Mouse (Mus musculus) hindbrain, postnatal 0 days (tissue): ENCODE results near the gene Zfp385b. TPM values are rescaled to one million over a fixed set of nuclear protein-coding genes. Genes with fewer than 3 reads are reported as not detected.

Experiments
- ATAC-seq: fragments of 200-750 bp; cut with Nextera tagmentation; 2 replicates; pipeline ENCODE4 v1.8.0; 2017; ENCODE audit warnings: mild to moderate bottlenecking, moderate TSS enrichment, moderate library complexity
- DNase-seq: peaks from one replicate; pipeline ENCODE4 v3.0.0-alpha.2; 2015; ENCODE audit warnings: low spot score
- H3K27ac ChIP-seq: fragments of 300-500 bp; sonication (generic); 2 replicates; pipeline ENCODE4 v1.5.1; 2014; ENCODE audit warnings: mild to moderate bottlenecking
- H3K27me3 ChIP-seq: fragments of 300-500 bp; sonication (generic); 2 replicates; pipeline ENCODE4 v1.6.1; 2014; ENCODE audit warnings: low read length, mixed read lengths; ENCODE audit not compliant: insufficient read depth
- H3K36me3 ChIP-seq: fragments of 300-500 bp; sonication (generic); 2 replicates; pipeline ENCODE4 v1.6.1; 2014; ENCODE audit warnings: low read length, mixed read lengths; ENCODE audit not compliant: insufficient read depth
- H3K4me1 ChIP-seq: fragments of 300-500 bp; sonication (generic); 2 replicates; pipeline ENCODE4 v1.6.1; 2014; ENCODE audit warnings: antibody characterized with exemption, low read length, mixed read lengths; ENCODE audit not compliant: insufficient read depth
- H3K4me2 ChIP-seq: fragments of 300-500 bp; sonication (generic); 2 replicates; pipeline ENCODE4 v1.6.1; 2014; ENCODE audit warnings: low read depth, mild to moderate bottlenecking, low read length, moderate library complexity, mixed read lengths
- H3K4me3 ChIP-seq: fragments of 300-500 bp; sonication (generic); 2 replicates; pipeline ENCODE4 v1.5.1; 2014; ENCODE audit warnings: low read length
- H3K9ac ChIP-seq: fragments of 300-500 bp; sonication (generic); replicated peaks from 2 replicates; pipeline ENCODE4 v1.6.1; 2014; ENCODE audit warnings: mild to moderate bottlenecking, low read length, moderate library complexity, mixed read lengths
- H3K9me3 ChIP-seq: fragments of 300-500 bp; sonication (generic); 2 replicates; pipeline ENCODE4 v1.6.1; 2016; ENCODE audit warnings: low read length, mixed read lengths
- CTCF ChIP-seq: IDR thresholded peaks from 2 replicates; pipeline ENCODE4 v1.5.1; 2016; ENCODE audit warnings: antibody characterized with exemption, control low read depth, low read depth
- WGBS: fragments of 180-500 bp; shearing (Covaris S2); extraction: QIAGEN DNeasy Blood & Tissue Kit; methylation state at CpG from one replicate; pipeline ENCODE4 v1.1.7; 2014; 5-methylcytosine and 5-hydroxymethylcytosine counted together
- polyA plus RNA-seq: library from polyadenylated mRNA; unstranded; fragments of >200 nt; fragmentation: Nextera tagmentation; extraction: Ambion mirVana; gene quantifications from 2 replicates; pipeline ENCODE4 v1.2.1, GENCODE M21; 2015
- total RNA-seq: library from RNA; depleted of rRNA; stranded (reverse); fragments of >200 nt; gene quantifications from 2 replicates; pipeline ENCODE4 v1.2.3, GENCODE M21; 2014

Zfp385b gene
- total and polyA plus RNA-seq, 2 experiments from 2014 or later: 15.5 to 23.4 TPM

DNA sequence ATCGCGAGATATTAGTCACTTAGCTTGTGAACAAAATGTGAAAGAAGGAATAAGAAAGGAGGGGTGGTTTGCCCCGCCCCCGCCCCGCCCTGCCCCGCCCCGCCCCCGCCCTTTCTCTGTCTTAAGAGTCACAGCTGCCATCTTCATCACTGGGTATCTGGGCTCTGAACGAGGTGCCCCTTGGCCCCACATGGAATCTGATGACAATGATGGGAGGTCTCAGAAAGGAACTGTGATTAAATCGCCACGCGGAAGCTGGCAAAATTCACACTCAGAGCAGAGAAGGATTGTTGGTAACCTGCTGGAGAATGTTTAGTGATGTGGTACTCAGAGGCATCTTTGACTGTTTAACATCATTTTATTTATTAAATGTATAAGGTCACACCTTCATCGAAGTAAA is 417.1 kb downstream of the Zfp385b start:
- H3K4me2 ChIP-seq: peak overlapping the region; percentile 50
- no peak for DNase-seq
- H3K9me3 ChIP-seq: no peaks in the 10 kb centered on the region
- no peak for ATAC-seq
- H3K27me3 ChIP-seq: no peaks in the 10 kb centered on the region
- no peak overlapping the region for H3K9ac ChIP-seq
- H3K4me1 ChIP-seq: no peaks in the 10 kb centered on the region
- H3K27ac ChIP-seq: no peak overlapping the region
- no peaks in the 10 kb centered on the region for H3K36me3 ChIP-seq
- TF ChIP-seq CTCF: no peak
- 29% methylated on average over 13 of the region's 13 CpGs for WGBS
- no peak overlapping the region for H3K4me3 ChIP-seq

GRCm38 (mm10) chr2:77401438-77402235 is 417.8 kb downstream of the Zfp385b start:
- TF ChIP-seq CTCF: peak; percentile 50
- Histone ChIP-seq H3K9ac (0 out of 2 replicates have a peak overlapping the region, but pooled peaks have one; percentile 10), H3K27ac (no peak overlapping the region), H3K27me3 (no peaks in the 10 kb centered on the region), H3K9me3 (no peaks in the 10 kb centered on the region), H3K4me3 (no peak overlapping the region), H3K36me3 (no peaks in the 10 kb centered on the region), H3K4me2 (peak overlapping the region; percentile 50), H3K4me1 (no peaks in the 10 kb centered on the region)
- 6% methylated on average over 13 of the region's 13 CpGs for WGBS
- DNase-seq (peak; percentile 68), ATAC-seq (peak; percentile 80)

DNA sequence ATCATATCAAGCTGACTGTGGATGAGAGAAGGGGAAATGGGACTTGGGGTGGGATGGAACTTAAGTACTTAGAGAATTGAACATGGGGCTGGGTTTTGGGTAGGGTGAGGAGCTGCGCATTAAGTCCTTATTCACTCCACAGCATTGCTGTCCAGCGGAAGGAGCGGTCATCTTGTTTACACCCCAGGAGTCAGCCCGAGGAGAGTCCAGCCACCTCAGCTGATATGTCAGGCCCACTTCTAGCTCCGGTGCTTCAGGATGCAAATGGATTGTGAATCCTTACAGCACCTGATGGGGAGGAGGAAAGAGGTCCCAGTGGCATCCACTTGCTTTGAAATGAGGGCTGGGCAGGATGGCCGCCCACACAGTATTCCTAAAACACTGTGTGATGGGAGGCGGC is 425.6 kb downstream of the Zfp385b start:
- 91% methylated on average over 7 of the region's 7 CpGs for WGBS
- no peaks in the 10 kb centered on the region for H3K4me1 ChIP-seq
- no peaks in the 10 kb centered on the region for H3K27me3 ChIP-seq
- no peaks in the 10 kb centered on the region for H3K9me3 ChIP-seq
- no peak overlapping the region for H3K4me2 ChIP-seq
- no peak overlapping the region for H3K4me3 ChIP-seq
- H3K27ac ChIP-seq: no peak overlapping the region
- no peak overlapping the region for H3K9ac ChIP-seq
- TF ChIP-seq CTCF: no peak
- H3K36me3 ChIP-seq: no peaks in the 10 kb centered on the region
- no peak for ATAC-seq
- no peak for DNase-seq

GRCm38 (mm10) chr2:77388186-77388585 is 431.3 kb downstream of the Zfp385b start:
- no peak overlapping the region for H3K4me3 ChIP-seq
- no peaks in the 10 kb centered on the region for H3K27me3 ChIP-seq
- no peak for DNase-seq
- no peak overlapping the region for H3K9ac ChIP-seq
- WGBS: 87% methylated on average over 6 of the region's 6 CpGs
- H3K27ac ChIP-seq: no peak overlapping the region
- no peaks in the 10 kb centered on the region for H3K4me1 ChIP-seq
- no peak overlapping the region for H3K4me2 ChIP-seq
- ATAC-seq: no peak
- no peaks in the 10 kb centered on the region for H3K9me3 ChIP-seq
- H3K36me3 ChIP-seq: no peaks in the 10 kb centered on the region
- no peak for TF ChIP-seq CTCF

GRCm38 (mm10) chr2:77386515-77386914 is 432.9 kb downstream of the Zfp385b start:
- H3K27me3 ChIP-seq: no peaks in the 10 kb centered on the region
- peak; percentile 71 for TF ChIP-seq CTCF
- DNase-seq (peak; percentile 67), ATAC-seq (no peak)
- no peaks in the 10 kb centered on the region for H3K9me3 ChIP-seq
- 32% methylated on average over 5 of the region's 5 CpGs for WGBS
- no peak overlapping the region for H3K27ac ChIP-seq
- H3K4me3 ChIP-seq: no peak overlapping the region
- no peak overlapping the region for H3K9ac ChIP-seq
- H3K36me3 ChIP-seq: no peaks in the 10 kb centered on the region
- H3K4me2 ChIP-seq: no peak overlapping the region
- no peaks in the 10 kb centered on the region for H3K4me1 ChIP-seq

- TF ChIP-seq CTCF: no peak
- H3K4me1 ChIP-seq: no peaks in the 10 kb centered on the region
- H3K9me3 ChIP-seq: no peaks in the 10 kb centered on the region
- H3K9ac ChIP-seq: no peak overlapping the region
- H3K27me3 ChIP-seq: no peaks in the 10 kb centered on the region
- H3K27ac ChIP-seq: no peak overlapping the region
- WGBS: 62% methylated on average over 5 of the region's 5 CpGs
- DNase-seq: no peak
- ATAC-seq: no peak
- H3K4me2 ChIP-seq: no peak overlapping the region
- no peaks in the 10 kb centered on the region for H3K36me3 ChIP-seq
- no peak overlapping the region for H3K4me3 ChIP-seq
Measured at GRCm38 (mm10) chr2:77382766-77383165, 436.7 kb downstream of the Zfp385b start.

DNA sequence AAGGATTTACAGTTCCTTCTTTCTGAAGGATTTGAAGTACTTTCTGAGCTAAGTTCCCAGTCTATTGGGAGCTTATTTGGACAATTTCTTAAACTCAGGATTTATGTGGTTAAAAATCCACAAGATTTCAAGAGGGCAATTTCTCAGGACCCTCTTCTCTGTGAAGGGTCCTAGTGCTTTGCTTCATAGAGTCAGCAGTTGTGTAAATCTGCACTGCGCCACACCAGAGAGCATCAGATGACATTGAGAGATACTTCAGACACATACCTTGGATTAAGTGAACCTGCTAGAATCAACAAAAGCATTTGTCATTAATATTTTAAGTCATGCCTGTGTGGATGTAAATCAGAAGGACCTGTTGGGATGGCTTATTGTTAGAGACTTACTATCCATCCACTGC is 439.5 kb downstream of the Zfp385b start:
- Histone ChIP-seq H3K36me3 (no peaks in the 10 kb centered on the region), H3K9me3 (no peaks in the 10 kb centered on the region), H3K27me3 (no peaks in the 10 kb centered on the region), H3K4me2 (no peak overlapping the region), H3K4me1 (no peaks in the 10 kb centered on the region), H3K27ac (no peak overlapping the region), H3K9ac (no peak overlapping the region), H3K4me3 (no peak overlapping the region)
- DNase-seq (no peak), ATAC-seq (no peak)
- 100% methylated on average over 1 of the region's 1 CpGs for WGBS
- no peak for TF ChIP-seq CTCF
